Mouse (Mus musculus) c-Kit-positive CD71-negative TER-119-negative erythroid progenitor cells, embryonic 14.5 days (primary cell): ENCODE results near the gene Runx2.

Experiments
- DNase-seq: peaks from one replicate; pipeline ENCODE4 v3.0.0-alpha.2; 2013; ENCODE audit warnings: low read depth

Gene Runx2

GRCm38 (mm10) chr17:44528617-44529016 lies 286.0 kb downstream of the Runx2 start:
- DNase-seq = no peak

GRCm38 (mm10) chr17:44524146-44524545 lies 290.5 kb downstream of the Runx2 start:
- DNase-seq = no peak

- DNase-seq = no peak
Measured at GRCm38 (mm10) chr17:44522906-44523305, 291.7 kb downstream of the Runx2 start.

- no peak for DNase-seq
Measured at GRCm38 (mm10) chr17:44520122-44521075, 294.2 kb downstream of the Runx2 start.

- no peak for DNase-seq
Measured at GRCm38 (mm10) chr17:44519356-44519755, 295.2 kb downstream of the Runx2 start.

GRCm38 (mm10) chr17:44518156-44518555 lies 296.4 kb downstream of the Runx2 start:
- no peak for DNase-seq

- DNase-seq = no peak
Measured at GRCm38 (mm10) chr17:44508198-44508715, 306.3 kb downstream of the Runx2 start.

GRCm38 (mm10) chr17:44507741-44508140 lies 306.9 kb downstream of the Runx2 start:
- DNase-seq = no peak

- DNase-seq = no peak
Measured at GRCm38 (mm10) chr17:44506524-44506923, 308.1 kb downstream of the Runx2 start.

GRCm38 (mm10) chr17:44504794-44505317 lies 309.7 kb downstream of the Runx2 start:
- DNase-seq = no peak

GRCm38 (mm10) chr17:44502176-44502575 lies 312.4 kb downstream of the Runx2 start:
- DNase-seq = no peak

- DNase-seq = no peak
Measured at GRCm38 (mm10) chr17:44500306-44500899, 314.2 kb downstream of the Runx2 start.

GRCm38 (mm10) chr17:44490164-44490794 lies 324.3 kb downstream of the Runx2 start:
- DNase-seq = no peak

GRCm38 (mm10) chr17:44489346-44489745 lies 325.3 kb downstream of the Runx2 start:
- no peak for DNase-seq

GRCm38 (mm10) chr17:44487514-44488244 lies 326.9 kb downstream of the Runx2 start:
- DNase-seq = no peak

- no peak for DNase-seq
Measured at GRCm38 (mm10) chr17:44485337-44485736, 329.3 kb downstream of the Runx2 start.

- no peak for DNase-seq
Measured at GRCm38 (mm10) chr17:44479918-44480317, 334.7 kb downstream of the Runx2 start.

- DNase-seq = no peak
Measured at GRCm38 (mm10) chr17:44479491-44479890, 335.1 kb downstream of the Runx2 start.

GRCm38 (mm10) chr17:44475910-44476309 lies 338.7 kb downstream of the Runx2 start:
- no peak for DNase-seq

- DNase-seq = no peak
Measured at GRCm38 (mm10) chr17:44474280-44474679, 340.3 kb downstream of the Runx2 start.

- DNase-seq = no peak
Measured at GRCm38 (mm10) chr17:44472695-44473094, 341.9 kb downstream of the Runx2 start.

GRCm38 (mm10) chr17:44463679-44464078 lies 350.9 kb downstream of the Runx2 start:
- no peak for DNase-seq
